Mouse (Mus musculus) limb, embryonic 13.5 days (tissue): ENCODE measurements at regions not wholly inside any gene's neighbourhood (a gene's known extent, or its start where the extent isn't known, plus 50 kb on each side); places are given as distances from the start of the nearest gene placed in this dataset.

Experiments used
- ATAC-seq: fragments of 200-750 bp; cut with Nextera tagmentation; 2 replicates; pipeline ENCODE4 v1.8.0; 2017; ENCODE audit warnings: low read depth, moderate number of reproducible peaks, moderate TSS enrichment; ENCODE audit not compliant: low FRiP score
- H3K27ac ChIP-seq: fragments of 300-500 bp; sonication (generic); 2 replicates; pipeline ENCODE4 v1.5.1; 2015; ENCODE audit warnings: inconsistent platforms, mild to moderate bottlenecking, moderate library complexity
- H3K27me3 ChIP-seq: fragments of 300-500 bp; sonication (generic); 2 replicates; pipeline ENCODE4 v1.6.1; 2015; ENCODE audit warnings: mild to moderate bottlenecking, inconsistent platforms
- H3K36me3 ChIP-seq: fragments of 300-500 bp; sonication (generic); 2 replicates; pipeline ENCODE4 v1.6.1; 2015; ENCODE audit warnings: inconsistent platforms, mild to moderate bottlenecking, moderate library complexity
- H3K4me1 ChIP-seq: fragments of 300-500 bp; sonication (generic); 2 replicates; pipeline ENCODE4 v1.6.1; 2015; ENCODE audit warnings: inconsistent platforms
- H3K4me2 ChIP-seq: fragments of 300-500 bp; sonication (generic); replicated peaks from 2 replicates; pipeline ENCODE4 v1.6.1; 2015; ENCODE audit warnings: inconsistent platforms, mild to moderate bottlenecking, moderate library complexity
- H3K4me3 ChIP-seq: fragments of 300-500 bp; sonication (generic); 2 replicates; pipeline ENCODE4 v1.5.1; 2015; ENCODE audit warnings: moderate library complexity, mild to moderate bottlenecking, inconsistent platforms
- H3K9ac ChIP-seq: fragments of 300-500 bp; sonication (generic); 2 replicates; pipeline ENCODE4 v1.6.1; 2015; ENCODE audit warnings: mild to moderate bottlenecking, inconsistent platforms
- H3K9me3 ChIP-seq: fragments of 300-500 bp; sonication (generic); 2 replicates; pipeline ENCODE4 v1.6.1; 2016; ENCODE audit warnings: inconsistent platforms
- WGBS: fragments of 180-500 bp; shearing (Covaris S2); methylation state at CpG from one replicate; pipeline ENCODE4 v1.1.7; 2015; 5-methylcytosine and 5-hydroxymethylcytosine counted together

- 57% methylated on average over 8 of the region's 8 CpGs for WGBS
- ATAC-seq, result no peak
- H3K27me3 ChIP-seq, result no peaks in the 10 kb centered on the region
- H3K4me2 ChIP-seq, result no peak overlapping the region
- no peak overlapping the region for H3K9ac ChIP-seq
- H3K4me1 ChIP-seq, result no peaks in the 10 kb centered on the region
- no peaks in the 10 kb centered on the region for H3K36me3 ChIP-seq
- no peak overlapping the region for H3K4me3 ChIP-seq
- H3K27ac ChIP-seq, result no peak overlapping the region
- H3K9me3 ChIP-seq, result no peaks in the 10 kb centered on the region
These were observed 57.4 kb upstream of the Syt6 start for GRCm38 (mm10) chr3:103517376-103518304.

- 74% methylated on average over 2 of the region's 2 CpGs for WGBS
- Histone ChIP-seq H3K9ac (no peak overlapping the region), H3K27me3 (no peaks in the 10 kb centered on the region), H3K4me1 (no peaks in the 10 kb centered on the region), H3K4me2 (no peak overlapping the region), H3K9me3 (no peaks in the 10 kb centered on the region), H3K27ac (no peak overlapping the region), H3K4me3 (no peak overlapping the region), H3K36me3 (no peaks in the 10 kb centered on the region)
- ATAC-seq, result no peak
These were observed 56.4 kb upstream of the Syt6 start for GRCm38 (mm10) chr3:103518624-103519023.
